In the genomic region with DNA sequence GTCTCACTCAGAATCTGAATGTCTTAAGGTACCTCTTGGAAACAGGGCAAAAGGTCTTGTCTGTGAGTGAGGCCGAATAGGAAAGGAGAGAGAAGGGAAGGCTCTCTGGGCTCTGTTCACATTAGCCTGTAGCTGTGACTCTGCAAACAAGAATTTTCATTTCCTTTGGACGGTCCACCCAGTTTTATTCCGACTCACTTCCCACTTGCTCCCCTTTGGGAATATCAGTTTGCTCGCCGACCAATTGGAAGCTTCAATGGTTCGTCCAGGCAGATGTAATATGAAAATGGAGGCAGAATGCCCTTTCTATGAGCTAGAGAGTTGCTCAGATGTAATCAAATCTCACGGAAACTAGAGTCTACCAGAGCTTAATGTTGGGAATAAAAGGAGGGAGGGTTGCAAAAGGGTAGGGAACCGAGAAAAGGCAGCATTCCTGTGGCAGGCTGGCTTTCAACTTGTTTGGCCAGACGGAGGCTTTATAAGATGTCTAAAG, we compare ENCODE assay signal across 13 mouse cellular contexts. TPM values are rescaled to one million over a fixed set of nuclear protein-coding genes. Genes with fewer than 3 reads are reported as not detected.
DNase-seq lines count a peak whose midpoint lies in the region; ATAC-seq and TF ChIP-seq lines count a peak whose summit lies in the region.
"Had no signal": no experiment of that assay in that cellular context is flagged by ENCODE, and none has a peak within 500 bp of the region (broad histone marks: within the 10 kb centered on the region; RNA-seq: fewer than 3 reads in every experiment).

No protein-coding gene starts in this region.

- DNase-seq in hindbrain, embryonic 10.5 days (ENCODE audit: low spot score): peak; percentile 4
- DNase-seq in lung, postnatal 4 days: no peak
- no peak for DNase-seq in embryonic facial prominence, embryonic 10.5 days (ENCODE audit: low spot score)
- peak; percentile 42 for DNase-seq in limb, embryonic 14.5 days (ENCODE audit: low spot score)
- DNase-seq in layer of hippocampus, adult 9-11 months: no peak
- no peak for DNase-seq in cerebellum, adult 11 months
- DNase-seq: right cerebral cortex, postnatal 25 days; thymus, postnatal 4 days had no signal

- TF ChIP-seq POLR2A in limb, embryonic 14.5 days (IDR thresholded peaks at IDR 0.05; ENCODE audit: borderline replicate concordance, extremely low read depth, insufficient read depth, insufficient read length): no peak

- H3K9me3 ChIP-seq in hindbrain, embryonic 10.5 days: no peaks in the 10 kb centered on the region
- H3K9me3 ChIP-seq in hindbrain, embryonic 12.5 days (replicated peaks): no peaks in the 10 kb centered on the region
- no peaks in the 10 kb centered on the region for H3K9me3 ChIP-seq in lung, embryonic 15.5 days
- H3K9me3 ChIP-seq in embryonic facial prominence, embryonic 10.5 days: no peaks in the 10 kb centered on the region
- H3K9me3 ChIP-seq in limb, embryonic 14.5 days (ENCODE audit: control insufficient read depth, low read length): no peaks in the 10 kb centered on the region
- H3K9me3 ChIP-seq: forebrain, embryonic 15.5 days; neural tube, embryonic 15.5 days had no signal

- peaks cover 9% of the 10 kb centered on the region for H3K4me1 ChIP-seq in hindbrain, embryonic 10.5 days (replicated peaks)
- H3K4me1 ChIP-seq in hindbrain, embryonic 12.5 days: peaks cover 9% of the 10 kb centered on the region
- H3K4me1 ChIP-seq in lung, embryonic 15.5 days: no peaks in the 10 kb centered on the region
- H3K4me1 ChIP-seq in embryonic facial prominence, embryonic 10.5 days: peaks cover 8% of the 10 kb centered on the region
- H3K4me1 ChIP-seq in limb, embryonic 14.5 days (ENCODE audit: control insufficient read depth, insufficient read depth, low read length): peaks cover 6% of the 10 kb centered on the region

- peak overlapping the region; percentile 53; the same call in 1 of the 2 replicates for H3K4me3 ChIP-seq in hindbrain, embryonic 10.5 days
- H3K4me3 ChIP-seq in hindbrain, embryonic 12.5 days: no peak overlapping the region
- H3K4me3 ChIP-seq in lung, embryonic 15.5 days: peak overlapping the region; percentile 52
- peak overlapping the region; percentile 63; the same call in 1 of the 2 replicates for H3K4me3 ChIP-seq in embryonic facial prominence, embryonic 10.5 days
- H3K4me3 ChIP-seq in limb, embryonic 14.5 days (replicated peaks; ENCODE audit: low read length): no peak overlapping the region; the same call in 1 of the 2 replicates

- ATAC-seq in hindbrain, embryonic 12.5 days (ENCODE audit: low FRiP score): no peak
- ATAC-seq in lung, embryonic 15.5 days (ENCODE audit: borderline replicate concordance, extremely low read depth, low FRiP score, low TSS enrichment): no peak
- ATAC-seq in limb, embryonic 14.5 days (ENCODE audit: low FRiP score, low read depth): peak; percentile 53; the same call in 1 of the 2 replicates

- H3K9ac ChIP-seq in hindbrain, embryonic 12.5 days: no peak overlapping the region
- 0 out of 2 replicates have a peak overlapping the region, but pooled peaks have one; percentile 47 for H3K9ac ChIP-seq in lung, embryonic 15.5 days
- H3K9ac ChIP-seq in limb, embryonic 14.5 days (ENCODE audit: low read depth, low read length, severe bottlenecking): no peak overlapping the region

- peaks cover 37% of the 10 kb centered on the region for H3K27me3 ChIP-seq in hindbrain, embryonic 10.5 days (ENCODE audit: insufficient read depth, poor library complexity, severe bottlenecking)
- peaks cover 23% of the 10 kb centered on the region for H3K27me3 ChIP-seq in hindbrain, embryonic 12.5 days
- H3K27me3 ChIP-seq in lung, embryonic 15.5 days: peaks cover 23% of the 10 kb centered on the region
- H3K27me3 ChIP-seq in embryonic facial prominence, embryonic 10.5 days (replicated peaks; ENCODE audit: low read depth, poor library complexity, severe bottlenecking): peaks cover 42% of the 10 kb centered on the region
- H3K27me3 ChIP-seq in limb, embryonic 14.5 days (ENCODE audit: control insufficient read depth, insufficient read depth, low read length): no peaks in the 10 kb centered on the region; the same call in 1 of the 2 replicates

- H3K27ac ChIP-seq in hindbrain, embryonic 10.5 days: no peak overlapping the region
- no peak overlapping the region for H3K27ac ChIP-seq in hindbrain, embryonic 12.5 days
- H3K27ac ChIP-seq in lung, embryonic 15.5 days: 0 out of 2 replicates have a peak overlapping the region, but pooled peaks have one; percentile 26
- H3K27ac ChIP-seq in embryonic facial prominence, embryonic 10.5 days (replicated peaks): no peak overlapping the region
- no peak overlapping the region for H3K27ac ChIP-seq in limb, embryonic 14.5 days (replicated peaks; ENCODE audit: low read depth, low read length)
- H3K27ac ChIP-seq: forebrain, embryonic 15.5 days; hindbrain, embryonic 14.5 days; neural tube, embryonic 15.5 days had no signal

- no peak overlapping the region for H3K4me2 ChIP-seq in hindbrain, embryonic 12.5 days (replicated peaks)
- H3K4me2 ChIP-seq in lung, embryonic 15.5 days: peak overlapping the region; percentile 62
- H3K4me2 ChIP-seq in limb, embryonic 14.5 days (replicated peaks; ENCODE audit: low read depth, low read length, severe bottlenecking): no peak overlapping the region

- no peaks in the 10 kb centered on the region for H3K36me3 ChIP-seq in hindbrain, embryonic 10.5 days
- no peaks in the 10 kb centered on the region for H3K36me3 ChIP-seq in hindbrain, embryonic 12.5 days
- no peaks in the 10 kb centered on the region for H3K36me3 ChIP-seq in lung, embryonic 15.5 days
- H3K36me3 ChIP-seq in embryonic facial prominence, embryonic 10.5 days (replicated peaks): no peaks in the 10 kb centered on the region
- no peaks in the 10 kb centered on the region for H3K36me3 ChIP-seq in limb, embryonic 14.5 days (ENCODE audit: control insufficient read depth, insufficient read depth, low read length)
- H3K36me3 ChIP-seq: forebrain, embryonic 15.5 days; neural tube, embryonic 15.5 days had no signal

- WGBS in hindbrain, embryonic 10.5 days: 61% methylated on average over 9 of the region's 9 CpGs
- 54% methylated on average over 9 of the region's 9 CpGs for WGBS in hindbrain, embryonic 12.5 days
- 44% methylated on average over 9 of the region's 9 CpGs for WGBS in lung, embryonic 15.5 days
- 50% methylated on average over 9 of the region's 9 CpGs for WGBS in embryonic facial prominence, embryonic 10.5 days
- 44% methylated on average over 9 of the region's 9 CpGs for WGBS in limb, embryonic 14.5 days

RNA-seq across cellular contexts. Expression of gene Ildr1, which starts 1.1 kb away (rescaled TPM):
- polyA plus RNA-seq in hindbrain, embryonic 10.5 days (2016; fragmentation: Nextera tagmentation; extraction: Ambion mirVana): 0.41 and 0.85 TPM in 2 replicates
- polyA plus RNA-seq in hindbrain, embryonic 12.5 days (2016; fragmentation: Nextera tagmentation; extraction: Ambion mirVana): 0.53 and 1.3 TPM in 2 replicates
- polyA plus RNA-seq in lung, embryonic 15.5 days (2015; fragmentation: Nextera tagmentation; extraction: Ambion mirVana): 6.0 and 7.1 TPM in 2 replicates
- 1.0 and 1.7 TPM in 2 replicates for polyA plus RNA-seq in embryonic facial prominence, embryonic 10.5 days (2016; fragmentation: Nextera tagmentation; extraction: Ambion mirVana)
- polyA plus RNA-seq in limb, embryonic 14.5 days (2012; rRNA removed): 0.92 and 0.97 TPM in 2 replicates
- polyA plus RNA-seq in limb, embryonic 14.5 days (2014; fragmentation: Nextera tagmentation; extraction: Ambion mirVana): 1.3 and 1.6 TPM in 2 replicates

RNA-seq across cellular contexts. Expression of gene Cd86, which starts 29.0 kb away (rescaled TPM):
- polyA plus RNA-seq in hindbrain, embryonic 10.5 days (2016; fragmentation: Nextera tagmentation; extraction: Ambion mirVana): 1.2 TPM in 2 replicates
- 1.7 and 2.0 TPM in 2 replicates for polyA plus RNA-seq in hindbrain, embryonic 12.5 days (2016; fragmentation: Nextera tagmentation; extraction: Ambion mirVana)
- polyA plus RNA-seq in lung, embryonic 15.5 days (2015; fragmentation: Nextera tagmentation; extraction: Ambion mirVana): 2.0 and 2.6 TPM in 2 replicates
- 0.62 and 0.93 TPM in 2 replicates for polyA plus RNA-seq in embryonic facial prominence, embryonic 10.5 days (2016; fragmentation: Nextera tagmentation; extraction: Ambion mirVana)
- 1.2 and 1.7 TPM in 2 replicates for polyA plus RNA-seq in limb, embryonic 14.5 days (2012; rRNA removed)
- 2.2 and 2.4 TPM in 2 replicates for polyA plus RNA-seq in limb, embryonic 14.5 days (2014; fragmentation: Nextera tagmentation; extraction: Ambion mirVana)

Comparison
In these comparisons a context has a peak if more than half of its experiments do, and no peak if none do; other contexts are left out.
1. H3K4me3 ChIP-seq: peak in hindbrain, embryonic 10.5 days (single experiment), lung, embryonic 15.5 days (single experiment) and embryonic facial prominence, embryonic 10.5 days (single experiment); none in hindbrain, embryonic 12.5 days (single experiment) and limb, embryonic 14.5 days (single experiment).
2. DNase-seq: peak in hindbrain, embryonic 10.5 days (single experiment) and limb, embryonic 14.5 days (single experiment); none in lung, postnatal 4 days (0 of 2), embryonic facial prominence, embryonic 10.5 days (single experiment), layer of hippocampus, adult 9-11 months (single experiment) and cerebellum, adult 11 months (single experiment).